Mouse (Mus musculus) thymus, postnatal 4 days (tissue): ENCODE data around the gene Rab6b.
A peak's percentile ranks its signal among the peaks of the same experiment; 100 is the strongest.

ENCODE experiments used
- DNase-seq: peaks from one replicate; pipeline ENCODE4 v3.0.0; 2021

Rab6b gene

DNA sequence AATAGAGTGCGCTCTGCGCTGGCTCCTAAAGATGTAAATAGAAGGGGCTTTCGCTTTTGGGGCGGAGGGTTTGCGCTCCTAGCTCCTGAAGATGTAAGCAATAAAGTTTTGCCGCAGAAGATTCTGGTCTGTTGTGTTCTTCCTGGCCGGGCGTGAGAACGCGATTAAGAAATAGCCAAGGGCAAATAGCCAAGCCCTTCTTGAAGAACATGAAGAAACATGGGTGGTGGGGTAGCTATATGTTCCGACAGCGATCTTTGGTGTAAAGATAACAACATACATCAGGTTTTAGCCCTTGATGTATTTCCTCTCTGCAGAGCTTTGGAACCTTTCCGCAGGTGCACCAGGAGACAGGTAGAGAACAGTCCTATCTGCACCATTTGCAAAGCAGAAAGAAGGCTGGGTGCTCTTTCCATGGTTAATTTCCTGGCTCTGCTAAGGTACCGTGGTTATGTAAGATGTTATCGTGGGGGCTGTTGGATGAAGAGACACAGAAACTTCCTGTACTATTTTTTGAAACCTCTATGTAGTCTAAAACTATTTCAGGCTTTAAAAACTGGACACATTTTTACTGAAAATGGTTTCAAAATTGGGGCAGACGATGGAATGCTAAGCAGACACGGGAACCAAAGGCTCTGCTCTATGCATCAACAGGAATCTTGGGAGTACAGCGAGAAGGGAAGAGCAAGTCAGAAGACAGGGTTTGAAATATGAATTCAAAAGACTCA lies 2.5 kb upstream of the Rab6b start:
- DNase-seq: no peak

- DNase-seq: no peak
Measured at GRCm38 (mm10) chr9:103109911-103110310, 1.7 kb upstream of the Rab6b start.

DNA sequence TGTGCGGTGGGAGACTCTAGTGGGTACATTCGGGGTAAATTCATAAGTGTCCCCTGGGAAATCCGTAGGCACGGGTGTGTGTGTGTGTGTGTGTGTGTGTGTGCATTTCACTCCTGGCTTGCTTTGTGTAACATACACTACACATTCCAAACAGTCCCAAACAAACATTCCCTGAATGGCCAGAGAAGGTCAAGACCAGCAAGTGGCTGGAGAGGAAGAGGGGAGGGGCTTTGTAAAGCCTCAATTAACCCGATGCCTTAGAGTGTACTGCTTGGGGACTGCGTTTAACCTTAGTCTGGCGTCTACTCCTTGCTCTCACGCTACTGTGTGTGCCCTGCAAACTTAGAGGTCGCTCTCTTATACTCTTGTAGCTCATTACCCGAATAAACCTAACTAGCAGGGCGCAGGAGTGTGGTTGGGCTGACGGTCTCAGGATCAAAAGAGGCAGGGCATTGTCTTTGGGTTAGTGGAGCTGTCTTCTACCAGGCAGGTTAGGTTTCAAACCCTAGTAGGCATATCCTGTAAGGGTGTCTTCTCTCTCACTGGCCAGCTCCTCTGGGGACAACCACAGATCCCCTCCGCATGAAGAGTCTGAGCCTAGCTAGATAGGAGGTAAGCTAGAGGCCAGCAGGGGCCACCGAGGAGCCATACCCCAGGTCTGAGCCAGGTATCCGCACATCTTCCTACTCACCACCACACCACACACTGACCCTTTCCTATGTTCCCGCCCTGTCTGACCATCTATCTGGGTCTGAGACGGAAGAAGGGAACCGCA lies 673 bp upstream of the Rab6b start:
- DNase-seq: no peak

DNA sequence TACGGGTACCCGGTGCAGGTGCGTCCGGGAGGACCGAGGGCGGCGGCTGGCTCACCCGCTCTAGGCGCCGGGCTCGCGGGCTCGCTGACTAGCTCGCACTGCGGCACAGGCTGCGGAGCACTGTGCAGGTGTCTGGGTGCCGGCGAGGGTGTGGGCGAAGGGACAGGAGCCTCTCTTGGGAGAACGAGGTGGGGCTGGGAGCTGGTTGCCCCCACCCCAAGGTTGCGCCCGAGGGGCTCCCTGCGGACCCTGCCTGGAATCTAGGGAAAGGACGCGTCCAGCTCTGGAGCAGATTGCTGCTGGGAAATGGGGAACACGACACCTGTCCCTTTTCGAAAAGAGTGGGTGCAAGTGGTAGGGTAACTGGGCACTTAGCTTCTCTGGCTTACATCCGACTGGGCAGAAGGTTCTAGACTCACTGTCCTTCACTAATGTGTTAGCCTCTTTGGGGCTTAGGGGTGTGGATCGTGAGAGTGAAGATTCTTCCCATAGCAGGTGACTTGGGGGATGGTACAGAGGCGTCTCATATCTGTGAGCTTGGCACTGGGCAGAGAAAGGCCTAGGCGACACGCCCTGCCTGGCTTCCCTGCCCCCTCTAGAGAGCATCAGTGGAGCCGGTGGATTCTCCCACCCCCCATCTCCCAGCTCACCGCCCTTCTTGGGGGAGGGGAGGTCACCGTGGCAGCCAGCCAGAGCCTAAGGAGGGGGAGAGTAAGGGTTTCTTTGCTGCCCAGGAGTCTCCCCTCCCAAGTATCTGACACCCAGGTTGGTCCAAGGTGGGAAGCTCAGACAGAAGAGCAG lies 1.1 kb downstream of the Rab6b start:
- DNase-seq: peak; percentile 50

GRCm38 (mm10) chr9:103113351-103113750 lies 1.8 kb downstream of the Rab6b start:
- DNase-seq: no peak

DNA sequence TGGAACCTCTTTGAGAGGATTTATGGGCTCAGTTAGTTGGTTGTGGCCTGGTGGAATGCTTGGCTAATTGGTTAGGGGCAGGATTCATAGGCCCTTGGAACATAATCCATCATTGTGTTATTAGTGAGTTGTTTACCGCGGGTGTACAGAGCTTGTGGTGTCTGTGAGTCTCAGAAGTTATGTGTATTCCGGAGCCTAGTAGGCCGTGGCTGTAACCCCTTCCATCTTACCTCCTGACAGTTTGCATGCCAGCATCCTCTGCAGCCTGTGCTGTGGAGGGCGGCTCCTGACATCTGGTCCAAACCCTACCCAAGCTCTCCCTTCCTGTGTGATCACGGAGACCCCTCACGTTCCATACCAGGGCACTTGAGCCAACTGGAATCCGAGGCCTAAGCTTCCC lies 2.7 kb downstream of the Rab6b start:
- DNase-seq: no peak

GRCm38 (mm10) chr9:103114901-103115300 lies 3.3 kb downstream of the Rab6b start:
- DNase-seq: no peak

- no peak for DNase-seq
Measured at GRCm38 (mm10) chr9:103116941-103117340, 5.4 kb downstream of the Rab6b start.

DNA sequence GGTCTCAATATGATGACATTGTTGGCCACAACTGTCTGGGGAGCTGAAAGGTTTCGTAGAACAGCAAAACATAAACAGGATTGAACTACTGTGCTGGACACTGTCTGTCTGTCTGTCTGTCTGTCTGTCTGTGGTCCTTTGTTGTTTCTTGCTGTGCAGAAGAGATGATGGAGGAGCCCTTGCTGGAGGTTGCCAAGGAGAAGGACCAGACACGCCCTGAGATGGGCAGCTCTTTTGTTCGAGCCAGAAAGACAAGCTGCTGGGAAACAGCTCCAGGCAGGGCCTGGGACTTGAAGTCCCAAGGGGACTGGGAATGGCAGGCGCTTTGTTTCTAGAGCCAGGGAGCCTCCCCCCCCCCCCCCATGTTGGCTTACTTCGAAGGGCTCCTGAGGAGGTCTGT lies 5.9 kb downstream of the Rab6b start:
- no peak for DNase-seq

DNA sequence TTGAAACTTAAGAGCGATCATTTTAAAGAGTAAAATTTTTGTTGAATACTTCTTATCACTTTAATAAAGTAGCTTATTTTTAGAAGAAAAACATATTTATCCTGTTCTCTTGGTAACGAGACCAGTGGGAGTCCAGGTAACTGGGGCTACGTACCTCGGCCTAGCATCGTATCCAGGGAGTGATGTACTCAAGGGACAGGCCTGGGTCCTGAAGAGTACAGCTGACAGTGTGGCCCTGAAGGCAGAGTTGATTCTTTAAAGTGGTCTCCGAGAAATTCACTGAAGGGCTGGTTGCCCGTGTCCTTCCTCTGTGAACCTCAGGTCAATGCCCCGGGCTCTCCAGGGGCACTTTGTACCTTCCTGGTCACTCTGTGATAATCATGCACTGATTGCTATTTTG lies 6.4 kb downstream of the Rab6b start:
- no peak for DNase-seq

- no peak for DNase-seq
Measured at GRCm38 (mm10) chr9:103118651-103119275, 7.2 kb downstream of the Rab6b start.

DNA sequence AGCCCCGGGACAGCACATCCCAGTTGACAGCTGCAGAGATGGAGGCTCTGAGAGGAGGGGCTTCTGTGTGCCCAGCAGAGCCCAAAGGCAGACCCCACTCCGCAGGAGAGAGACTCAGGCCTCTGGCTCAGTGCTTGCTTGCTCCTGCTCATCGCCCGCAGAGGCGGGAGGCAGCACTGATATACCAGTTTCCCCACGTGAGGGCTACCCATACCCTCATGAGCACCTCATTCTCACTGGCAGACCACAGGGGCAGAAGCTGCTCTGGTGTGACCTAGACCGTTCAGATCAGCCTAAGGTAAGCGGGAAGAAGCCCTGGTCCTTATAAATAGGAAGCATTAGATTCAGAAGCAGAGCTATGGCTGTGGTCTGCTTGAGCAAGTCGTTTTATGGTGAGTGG lies 8.2 kb downstream of the Rab6b start:
- DNase-seq: no peak

DNA sequence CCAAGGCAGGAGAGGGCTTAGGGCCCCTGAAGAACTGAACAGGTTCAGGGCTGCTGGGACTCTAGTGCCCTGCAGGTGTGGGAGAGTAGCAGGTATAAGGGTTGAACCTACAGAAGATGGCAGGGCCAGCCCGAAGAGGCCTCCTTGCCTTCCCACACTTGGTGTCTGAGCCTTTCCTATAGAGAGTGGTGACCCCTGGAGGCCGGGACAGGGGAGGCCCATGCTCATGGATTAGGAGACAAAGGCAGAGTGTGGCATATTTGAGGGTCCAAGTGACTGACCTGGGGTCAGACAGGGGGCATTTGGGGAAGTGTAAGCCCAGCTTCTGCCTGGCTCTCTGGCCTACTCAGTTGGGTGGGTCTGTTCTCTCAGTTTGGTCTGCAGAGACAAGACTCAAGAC lies 8.6 kb downstream of the Rab6b start:
- no peak for DNase-seq

- DNase-seq: no peak
Measured at GRCm38 (mm10) chr9:103121546-103121945, 10.0 kb downstream of the Rab6b start.

DNA sequence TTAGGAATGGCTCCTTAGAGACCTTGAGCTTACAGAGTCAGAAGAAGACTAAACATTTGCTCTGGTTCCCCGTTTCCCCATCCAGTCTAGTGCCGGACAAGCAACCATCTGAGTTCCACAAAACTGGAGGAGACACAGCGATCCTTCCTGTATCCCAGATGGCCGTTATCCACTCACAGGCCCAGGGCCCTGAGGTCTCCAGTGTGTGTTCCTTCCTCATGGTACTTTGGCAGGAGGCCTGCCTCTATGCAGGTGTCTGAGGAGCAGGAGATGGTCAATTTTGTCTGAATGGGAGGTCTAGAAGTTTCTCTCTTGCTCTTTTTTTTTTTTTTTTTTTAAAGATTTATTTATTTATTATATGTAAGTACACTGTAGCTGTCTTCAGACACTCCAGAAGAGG lies 13.2 kb downstream of the Rab6b start:
- no peak for DNase-seq

- no peak for DNase-seq
Measured at GRCm38 (mm10) chr9:103133493-103134124, 22.0 kb downstream of the Rab6b start.

- DNase-seq: no peak
Measured at GRCm38 (mm10) chr9:103134450-103135030, 23.0 kb downstream of the Rab6b start.

- no peak for DNase-seq
Measured at GRCm38 (mm10) chr9:103139481-103139880, 27.9 kb downstream of the Rab6b start.

GRCm38 (mm10) chr9:103140384-103140783 lies 28.8 kb downstream of the Rab6b start:
- no peak for DNase-seq

DNA sequence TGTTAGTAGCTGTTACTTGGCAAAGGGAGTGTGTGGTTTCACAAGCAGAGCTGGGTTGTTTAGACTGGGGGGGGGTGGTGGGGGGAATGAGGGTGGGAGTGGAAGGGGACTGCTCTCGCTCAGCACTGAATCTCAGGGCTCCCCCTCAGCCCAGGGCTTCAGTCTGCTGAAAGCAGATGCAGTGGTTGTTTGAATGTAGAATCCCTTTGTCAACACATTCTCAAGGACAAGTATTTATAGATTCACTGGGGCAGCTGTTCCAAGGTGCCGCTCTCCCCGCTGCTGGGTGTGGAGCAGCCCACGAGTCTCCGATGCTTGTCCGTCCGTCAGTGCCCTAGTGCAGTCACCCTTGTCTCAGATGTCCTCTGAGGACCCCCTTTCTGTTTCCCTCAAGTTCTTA lies 29.7 kb downstream of the Rab6b start:
- no peak for DNase-seq

DNA sequence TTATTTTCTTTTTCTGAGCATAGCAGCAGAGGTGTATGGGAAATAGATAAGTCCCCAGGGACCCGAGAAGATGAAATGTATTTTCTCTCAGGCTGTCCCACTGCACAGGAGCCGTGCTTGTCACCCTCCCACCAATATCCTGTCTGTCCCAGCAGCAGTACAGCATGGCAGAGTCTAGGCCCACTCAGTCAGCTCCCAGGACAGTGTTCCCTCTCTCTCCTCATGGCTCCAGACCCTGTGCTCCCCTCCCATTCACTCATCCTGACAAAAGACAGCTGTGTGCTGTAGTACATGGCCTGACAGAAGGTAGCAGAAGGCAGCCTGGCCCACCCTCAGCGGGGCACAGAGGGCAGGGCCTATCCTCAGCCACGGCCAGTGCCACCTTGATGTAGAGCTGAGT lies 32.3 kb downstream of the Rab6b start:
- no peak for DNase-seq

GRCm38 (mm10) chr9:103145351-103145750 lies 33.8 kb downstream of the Rab6b start:
- DNase-seq: no peak
